Mouse (Mus musculus) urinary bladder, adult 2 months (tissue): Measurements from ENCODE around the gene Sass6. TPM values are rescaled to one million over a fixed set of nuclear protein-coding genes. Genes with fewer than 3 reads are reported as not detected.
"Not testable (repeated sequence)": the region's sequence is repeated elsewhere in the genome, so short reads cannot be mapped to it uniquely, and the experiment has no call there.

Source experiments
- DNase-seq: peaks from one replicate; pipeline ENCODE4 v3.0.0; 2022; ENCODE audit warnings: low spot score
- polyA plus RNA-seq: library from polyadenylated mRNA; depleted of rRNA; stranded (reverse); fragments of >200 nt; gene quantifications from 2 replicates; pipeline ENCODE4 v1.2.3, GENCODE M21; 2012; rRNA removed

Gene Sass6
- polyA plus RNA-seq, 1 experiment: 3.9 TPM

- peak; percentile 96 for DNase-seq
Observed at GRCm38 (mm10) chr3:116662463-116662863, 67.7 kb downstream of the Sass6 start, which contains the start of gene Mfsd14a. Gene Mfsd14a (minus strand): TSS chr3:116662677.

DNA sequence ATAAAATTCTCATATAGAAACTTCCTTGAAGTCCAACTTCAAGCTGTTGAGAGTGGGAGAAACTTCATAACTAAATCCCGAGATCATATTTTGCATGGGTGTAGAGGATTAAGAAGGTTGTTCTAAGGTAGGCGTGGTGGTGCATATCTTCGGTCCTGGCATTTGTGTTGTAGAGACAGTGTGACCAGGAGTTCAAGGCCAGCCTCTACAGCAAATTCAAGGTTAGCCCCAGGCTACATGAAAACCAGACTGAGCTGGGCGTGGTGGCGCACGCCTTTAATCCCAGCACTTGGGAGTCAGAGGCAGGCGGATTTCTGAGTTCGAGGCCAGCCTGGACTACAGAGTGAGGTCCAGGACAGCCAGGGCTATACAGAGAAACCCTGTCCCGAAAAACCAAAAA, 69.5 kb downstream of the Sass6 start:
- not testable (repeated sequence) for DNase-seq

Other genes starting within 250 kb of the Sass6 start
- gene Cdc14a, start 170.9 kb upstream of the Sass6 start, polyA plus RNA-seq: 6.3 and 6.6 TPM in 2 replicates
- gene Rtca, start 86.8 kb upstream of the Sass6 start, polyA plus RNA-seq: 40.4 and 42.2 TPM in 2 replicates
- gene Dbt, start 81.9 kb upstream of the Sass6 start, polyA plus RNA-seq: 21.2 and 22.7 TPM in 2 replicates
- 0.32 and 0.50 TPM in 2 replicates for gene Lrrc39, start 32.0 kb upstream of the Sass6 start, polyA plus RNA-seq
- gene Trmt13, start 19.6 kb downstream of the Sass6 start, polyA plus RNA-seq: 23.2 and 23.3 TPM in 2 replicates
- 40.3 and 49.0 TPM in 2 replicates for gene Mfsd14a, start 67.7 kb downstream of the Sass6 start, polyA plus RNA-seq
- not detected in 2 replicates for gene Gm43191, start 86.3 kb downstream of the Sass6 start, polyA plus RNA-seq
- gene Slc35a3, start 117.8 kb downstream of the Sass6 start, polyA plus RNA-seq: 14.3 and 17.1 TPM in 2 replicates
- 17.3 and 27.2 TPM in 2 replicates for gene Agl, start 213.2 kb downstream of the Sass6 start, polyA plus RNA-seq